Mouse (Mus musculus) forebrain, embryonic 11.5 days (tissue): ENCODE measurements around the gene Jmjd6. TPM values are rescaled to one million over a fixed set of nuclear protein-coding genes. Genes with fewer than 3 reads are reported as not detected.

Experiments used
- ATAC-seq: fragments of 200-750 bp; cut with Nextera tagmentation; replicated peaks from 2 replicates; pipeline ENCODE4 v1.8.0; 2017; ENCODE audit warnings: moderate TSS enrichment; ENCODE audit not compliant: low FRiP score
- DNase-seq: peaks from one replicate; pipeline ENCODE4 v3.0.0-alpha.2; 2017; ENCODE audit warnings: low spot score
- H3K27ac ChIP-seq: fragments of 300-500 bp; sonication (generic); 2 replicates; pipeline ENCODE4 v1.5.1; 2014; ENCODE audit warnings: low read depth, low read length
- H3K27me3 ChIP-seq: fragments of 300-500 bp; sonication (generic); 2 replicates; pipeline ENCODE4 v1.6.1; 2014; ENCODE audit warnings: mild to moderate bottlenecking, low read length, mixed read lengths; ENCODE audit not compliant: control insufficient read depth, insufficient read depth
- H3K36me3 ChIP-seq: fragments of 300-500 bp; sonication (generic); 2 replicates; pipeline ENCODE4 v1.6.1; 2014; ENCODE audit warnings: mild to moderate bottlenecking, low read length, moderate library complexity, mixed read lengths; ENCODE audit not compliant: control insufficient read depth, insufficient read depth
- H3K4me1 ChIP-seq: fragments of 300-500 bp; sonication (generic); replicated peaks from 2 replicates; pipeline ENCODE4 v1.6.1; 2014; ENCODE audit warnings: low read length, mixed read lengths; ENCODE audit not compliant: control insufficient read depth, insufficient read depth
- H3K4me2 ChIP-seq: fragments of 300-500 bp; sonication (generic); 2 replicates; pipeline ENCODE4 v1.6.1; 2014; ENCODE audit warnings: low read depth, mild to moderate bottlenecking, low read length, moderate library complexity, mixed read lengths; ENCODE audit not compliant: severe bottlenecking
- H3K4me3 ChIP-seq: fragments of 300-500 bp; sonication (generic); 2 replicates; pipeline ENCODE4 v1.5.1; 2014; ENCODE audit warnings: low read depth, low read length
- H3K9ac ChIP-seq: fragments of 300-500 bp; sonication (generic); 2 replicates; pipeline ENCODE4 v1.6.1; 2014; ENCODE audit warnings: low read length
- H3K9me3 ChIP-seq: fragments of 300-500 bp; sonication (generic); 2 replicates; pipeline ENCODE4 v1.6.1; 2016; ENCODE audit warnings: low read length, mixed read lengths; ENCODE audit not compliant: control insufficient read depth
- whole genome bisulfite sequencing: fragments of 180-500 bp; shearing (Covaris S2); extraction: QIAGEN DNeasy Blood & Tissue Kit; methylation state at CpG from one replicate; pipeline ENCODE4 v1.1.7; 2014; 5-methylcytosine and 5-hydroxymethylcytosine counted together
- polyA plus RNA-seq: library from polyadenylated mRNA; unstranded; fragments of >200 nt; fragmentation: Nextera tagmentation; extraction: Ambion mirVana; gene quantifications from 2 replicates; pipeline ENCODE4 v1.2.1, GENCODE M21; 2014

Gene Jmjd6
- polyA plus RNA-seq, 1 experiment from 2014 or later = 86.8 TPM

- no peak for ATAC-seq
- 77% methylated on average over 11 of the region's 11 CpGs for WGBS
- Histone ChIP-seq H3K4me1 (peaks cover 26% of the 10 kb centered on the region), H3K36me3 (no peaks in the 10 kb centered on the region), H3K27ac (no peak overlapping the region), H3K4me2 (peak overlapping the region; percentile 5; the same call in 1 of the 2 replicates), H3K9ac (no peak overlapping the region), H3K9me3 (no peaks in the 10 kb centered on the region), H3K27me3 (no peaks in the 10 kb centered on the region), H3K4me3 (no peak overlapping the region)
- peak; percentile 45 for DNase-seq
Observed at GRCm38 (mm10) chr11:116808811-116809395, 34.3 kb downstream of the Jmjd6 start.

DNA sequence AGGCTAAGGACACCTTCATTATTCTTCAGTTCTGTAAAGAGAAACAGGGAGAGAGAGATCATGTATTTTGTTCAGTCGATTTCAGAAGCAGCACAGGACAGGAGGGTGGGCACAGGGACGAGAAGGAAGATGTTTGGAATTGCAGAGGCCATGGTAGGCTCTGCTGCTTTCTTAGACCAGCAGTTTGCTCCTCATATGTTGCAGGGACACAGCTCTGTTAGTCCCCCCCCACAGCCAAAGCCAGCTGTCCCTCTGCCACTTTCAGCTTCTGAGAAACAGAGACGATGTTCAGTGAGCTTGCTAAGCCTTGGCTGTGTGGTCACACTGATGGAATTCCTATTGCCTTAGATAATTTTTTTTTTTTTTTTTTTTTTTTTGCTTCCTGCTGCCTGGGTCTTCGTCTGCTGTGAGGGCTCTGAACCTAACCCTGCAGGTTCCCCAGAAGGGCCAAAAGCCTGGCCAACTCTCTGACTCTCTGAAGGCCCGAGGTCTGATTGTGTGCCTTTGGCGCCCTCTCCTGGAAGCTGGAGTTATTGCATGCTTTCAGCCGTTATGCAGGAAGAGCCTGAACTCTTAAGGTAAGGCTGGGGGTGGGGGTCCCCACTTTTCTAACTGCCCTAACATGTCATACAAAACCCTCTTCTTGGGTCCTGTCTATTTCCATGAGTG lies 35.2 kb downstream of the Jmjd6 start:
- H3K9me3 ChIP-seq = no peaks in the 10 kb centered on the region
- H3K4me2 ChIP-seq = no peak overlapping the region
- DNase-seq = peak; percentile 88
- no peaks in the 10 kb centered on the region for H3K36me3 ChIP-seq
- ATAC-seq = no peak
- H3K9ac ChIP-seq = no peak overlapping the region; the same call in 1 of the 2 replicates
- 25% methylated on average over 7 of the region's 7 CpGs for WGBS
- peaks cover 18% of the 10 kb centered on the region for H3K4me1 ChIP-seq
- H3K27ac ChIP-seq = no peak overlapping the region
- no peaks in the 10 kb centered on the region for H3K27me3 ChIP-seq
- no peak overlapping the region for H3K4me3 ChIP-seq

- H3K27me3 ChIP-seq = no peaks in the 10 kb centered on the region
- H3K9me3 ChIP-seq = no peaks in the 10 kb centered on the region
- DNase-seq (peak; percentile 44), ATAC-seq (no peak)
- 76% methylated on average over 3 of the region's 3 CpGs for WGBS
- H3K27ac ChIP-seq = no peak overlapping the region
- H3K4me2 ChIP-seq = no peak overlapping the region
- H3K4me3 ChIP-seq = no peak overlapping the region
- H3K36me3 ChIP-seq = no peaks in the 10 kb centered on the region
- no peak overlapping the region; the same call in 1 of the 2 replicates for H3K9ac ChIP-seq
- H3K4me1 ChIP-seq = peaks cover 14% of the 10 kb centered on the region
Observed at GRCm38 (mm10) chr11:116807526-116807925, 35.7 kb downstream of the Jmjd6 start.

- H3K4me1 ChIP-seq = peaks cover 14% of the 10 kb centered on the region
- H3K36me3 ChIP-seq = no peaks in the 10 kb centered on the region
- ATAC-seq (no peak), DNase-seq (peak; percentile 50)
- 67% methylated on average over 7 of the region's 7 CpGs for WGBS
- H3K4me2 ChIP-seq = no peak overlapping the region
- H3K4me3 ChIP-seq = no peak overlapping the region
- no peak overlapping the region for H3K27ac ChIP-seq
- no peak overlapping the region for H3K9ac ChIP-seq
- H3K9me3 ChIP-seq = no peaks in the 10 kb centered on the region
- no peaks in the 10 kb centered on the region for H3K27me3 ChIP-seq
Observed at GRCm38 (mm10) chr11:116807116-116807515, 36.1 kb downstream of the Jmjd6 start.

DNA sequence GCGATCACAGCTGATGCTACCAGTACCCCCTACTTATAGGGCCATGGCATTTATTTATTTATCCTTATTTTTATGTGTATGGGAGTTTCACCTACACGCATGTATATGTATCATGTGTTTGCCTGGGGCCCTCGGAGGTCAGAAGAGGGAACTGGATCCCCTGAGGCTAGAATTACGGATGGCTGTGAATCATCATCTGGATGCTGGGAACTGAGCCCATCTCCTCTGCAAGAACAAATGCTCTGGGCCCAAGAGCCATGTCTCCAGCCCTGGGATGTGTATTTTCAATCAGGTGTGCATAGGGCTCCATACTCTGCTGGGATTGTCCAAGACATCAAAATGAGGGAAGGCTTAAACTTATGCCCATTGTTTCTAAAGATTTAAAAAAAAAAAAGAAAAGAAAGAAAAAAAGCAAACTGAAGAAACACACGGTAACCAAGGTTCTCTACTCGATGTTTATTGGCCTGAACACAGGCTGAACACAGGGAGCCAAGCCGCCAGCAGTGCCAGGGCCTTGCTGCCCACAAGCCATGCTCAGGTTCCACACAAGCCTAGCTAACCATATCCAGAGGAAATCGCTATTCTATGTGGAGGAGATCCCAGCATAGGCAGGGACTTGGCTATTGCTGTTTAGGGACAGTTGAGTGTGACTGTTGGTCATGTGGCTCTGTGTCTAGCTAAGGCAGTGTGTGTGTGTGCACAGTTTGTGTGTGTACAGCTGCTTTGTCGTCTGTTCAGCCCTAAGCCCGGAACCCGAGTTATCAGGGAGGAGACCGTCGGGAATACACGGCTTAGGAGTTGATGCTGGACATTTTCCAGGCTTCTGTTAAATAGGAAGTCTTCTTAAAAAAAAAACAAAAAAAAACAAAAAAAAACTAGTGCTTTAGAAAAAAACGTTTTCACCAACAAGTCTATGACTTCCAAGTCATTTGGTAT lies 36.8 kb downstream of the Jmjd6 start:
- WGBS = 85% methylated on average over 15 of the region's 15 CpGs

GRCm38 (mm10) chr11:116802709-116803108 lies 40.5 kb downstream of the Jmjd6 start:
- Histone ChIP-seq H3K27me3 (no peaks in the 10 kb centered on the region), H3K4me1 (no peaks in the 10 kb centered on the region), H3K4me3 (no peak overlapping the region), H3K9me3 (no peaks in the 10 kb centered on the region), H3K4me2 (no peak overlapping the region), H3K36me3 (no peaks in the 10 kb centered on the region), H3K9ac (no peak overlapping the region), H3K27ac (no peak overlapping the region)
- ATAC-seq = no peak
- WGBS = 91% methylated on average over 5 of the region's 5 CpGs
- no peak for DNase-seq

More for the DNA sequence above, 36.8 kb downstream of the Jmjd6 start:
- Histone ChIP-seq H3K9ac (no peak overlapping the region), H3K27me3 (no peaks in the 10 kb centered on the region), H3K27ac (no peak overlapping the region), H3K9me3 (no peaks in the 10 kb centered on the region), H3K36me3 (no peaks in the 10 kb centered on the region), H3K4me2 (no peak overlapping the region), H3K4me3 (no peak overlapping the region), H3K4me1 (peaks cover 10% of the 10 kb centered on the region)
- no peak for ATAC-seq
- peak; percentile 38 for DNase-seq

DNA sequence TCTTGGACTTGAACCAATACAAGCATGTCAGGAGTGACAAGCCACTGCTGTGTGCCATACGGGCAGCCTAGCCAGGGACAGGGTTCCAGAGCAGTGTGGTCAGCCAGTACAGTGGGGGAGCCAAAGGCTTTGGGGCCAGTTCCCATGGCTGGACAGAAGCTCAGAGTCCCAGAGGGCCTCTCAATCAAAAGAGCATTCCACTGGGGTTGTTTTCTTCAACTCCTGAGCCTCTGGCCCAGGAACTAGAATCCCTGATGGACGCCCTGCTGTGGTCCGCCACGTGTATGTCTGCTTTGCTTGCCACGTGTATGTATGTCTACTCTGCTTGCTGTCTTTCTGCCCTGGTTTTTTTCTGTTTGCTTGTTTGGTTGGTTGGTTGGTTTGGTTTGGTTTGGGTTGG lies 42.1 kb downstream of the Jmjd6 start:
- Histone ChIP-seq H3K36me3 (no peaks in the 10 kb centered on the region), H3K4me3 (no peak overlapping the region), H3K9ac (no peak overlapping the region), H3K9me3 (no peaks in the 10 kb centered on the region), H3K27me3 (no peaks in the 10 kb centered on the region), H3K4me1 (no peaks in the 10 kb centered on the region), H3K4me2 (no peak overlapping the region), H3K27ac (no peak overlapping the region)
- DNase-seq = no peak
- ATAC-seq = no peak
- 79% methylated on average over 5 of the region's 5 CpGs for WGBS

- Histone ChIP-seq H3K9me3 (no peaks in the 10 kb centered on the region), H3K36me3 (no peaks in the 10 kb centered on the region), H3K4me3 (no peak overlapping the region), H3K27ac (no peak overlapping the region), H3K4me1 (no peaks in the 10 kb centered on the region), H3K4me2 (no peak overlapping the region), H3K27me3 (no peaks in the 10 kb centered on the region), H3K9ac (no peak overlapping the region)
- DNase-seq (no peak), ATAC-seq (no peak)
- WGBS = 95% methylated on average over 5 of the region's 5 CpGs
Observed at GRCm38 (mm10) chr11:116799364-116799763, 43.9 kb downstream of the Jmjd6 start.
